Mouse (Mus musculus) hindbrain, embryonic 12.5 days (tissue): ENCODE measurements around the gene Tmem43. TPM values are rescaled to one million over a fixed set of nuclear protein-coding genes. Genes with fewer than 3 reads are reported as not detected.
"Not testable (repeated sequence)": the region's sequence is repeated elsewhere in the genome, so short reads cannot be mapped to it uniquely, and the experiment has no call there.

Source experiments
- ATAC-seq: fragments of 200-750 bp; cut with Nextera tagmentation; 2 replicates; pipeline ENCODE4 v1.8.0; 2017; ENCODE audit warnings: moderate TSS enrichment; ENCODE audit not compliant: low FRiP score
- H3K27ac ChIP-seq: fragments of 300-500 bp; sonication (generic); 2 replicates; pipeline ENCODE4 v1.5.1; 2016; ENCODE audit warnings: mild to moderate bottlenecking
- H3K27me3 ChIP-seq: fragments of 300-500 bp; sonication (generic); 2 replicates; pipeline ENCODE4 v1.6.1; 2016; ENCODE audit warnings: mild to moderate bottlenecking
- H3K36me3 ChIP-seq: fragments of 300-500 bp; sonication (generic); 2 replicates; pipeline ENCODE4 v1.6.1; 2016; ENCODE audit warnings: mild to moderate bottlenecking
- H3K4me1 ChIP-seq: fragments of 300-500 bp; sonication (generic); 2 replicates; pipeline ENCODE4 v1.6.1; 2016
- H3K4me2 ChIP-seq: fragments of 300-500 bp; sonication (generic); replicated peaks from 2 replicates; pipeline ENCODE4 v1.6.1; 2016; ENCODE audit warnings: mild to moderate bottlenecking
- H3K4me3 ChIP-seq: fragments of 300-500 bp; sonication (generic); 2 replicates; pipeline ENCODE4 v1.5.1; 2016; ENCODE audit warnings: mild to moderate bottlenecking
- H3K9ac ChIP-seq: fragments of 300-500 bp; sonication (generic); 2 replicates; pipeline ENCODE4 v1.6.1; 2016; ENCODE audit warnings: mild to moderate bottlenecking, moderate library complexity
- H3K9me3 ChIP-seq: fragments of 300-500 bp; sonication (generic); replicated peaks from 2 replicates; pipeline ENCODE4 v1.6.1; 2016; ENCODE audit warnings: mild to moderate bottlenecking
- WGBS: fragments of 180-500 bp; shearing (Covaris S2); methylation state at CpG from one replicate; pipeline ENCODE4 v1.1.7; 2016; 5-methylcytosine and 5-hydroxymethylcytosine counted together
- polyA plus RNA-seq: library from polyadenylated mRNA; unstranded; fragments of >200 nt; fragmentation: Nextera tagmentation; extraction: Ambion mirVana; gene quantifications from 2 replicates; pipeline ENCODE4 v1.2.1, GENCODE M21; 2016

Gene Tmem43
- polyA plus RNA-seq, 1 experiment from 2014 or later: 57.7 TPM

DNA sequence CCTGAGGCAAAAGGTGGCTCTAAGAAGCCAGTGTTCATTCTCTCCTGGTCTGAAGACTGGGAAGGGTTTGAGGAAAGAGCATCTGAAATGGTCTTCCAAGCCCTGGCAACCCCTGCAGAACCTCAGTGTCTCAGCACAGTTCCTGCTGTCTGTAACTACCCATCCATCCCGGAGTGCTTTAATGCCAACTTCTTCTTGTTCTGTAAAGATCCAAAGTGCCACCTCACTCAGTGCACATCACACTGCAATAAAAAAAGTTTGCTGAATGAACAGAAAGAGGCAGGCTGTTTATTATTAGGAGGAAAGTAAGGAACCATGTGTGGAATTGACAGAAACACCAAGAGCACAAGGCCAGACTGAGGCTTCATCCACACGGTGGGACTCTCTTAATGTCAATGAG, 2.8 kb upstream of the Tmem43 start:
- no peak for ATAC-seq
- H3K36me3 ChIP-seq: peaks cover 20% of the 10 kb centered on the region
- 93% methylated on average over 2 of the region's 2 CpGs for WGBS

DNA sequence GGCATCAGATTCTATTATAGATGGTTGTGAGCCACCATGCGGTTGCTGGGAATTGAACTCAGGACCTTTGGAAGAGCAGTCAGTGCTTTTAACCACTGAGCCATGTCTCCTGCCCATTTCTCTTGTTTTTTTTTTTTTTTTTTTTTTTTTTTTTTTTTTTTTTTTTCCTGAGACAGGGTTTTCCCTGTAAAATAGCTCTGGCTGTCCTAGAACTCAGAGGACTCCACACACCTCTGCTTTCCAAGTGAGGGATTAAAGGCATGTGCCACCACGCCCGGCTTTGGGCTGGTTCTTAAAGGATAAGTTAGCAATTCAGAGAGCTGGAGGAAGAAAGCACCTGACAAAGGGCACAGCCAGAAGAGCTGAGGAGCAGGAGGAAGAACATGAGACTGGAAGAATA, 2.1 kb upstream of the Tmem43 start:
- Histone ChIP-seq H3K36me3 (peaks cover 13% of the 10 kb centered on the region), H3K4me1 (peaks cover 27% of the 10 kb centered on the region)
- H3K9ac ChIP-seq, H3K9me3 ChIP-seq, ATAC-seq, H3K27ac ChIP-seq, H3K4me2 ChIP-seq, H3K4me3 ChIP-seq, H3K27me3 ChIP-seq: not testable (repeated sequence)
- 89% methylated on average over 3 of the region's 3 CpGs for WGBS

More for the DNA sequence above, 2.8 kb upstream of the Tmem43 start:
- Histone ChIP-seq H3K9ac (no peak overlapping the region), H3K27ac (no peak overlapping the region), H3K4me1 (peaks cover 27% of the 10 kb centered on the region), H3K9me3 (no peaks in the 10 kb centered on the region), H3K27me3 (no peaks in the 10 kb centered on the region), H3K4me2 (no peak overlapping the region), H3K4me3 (no peak overlapping the region)

DNA sequence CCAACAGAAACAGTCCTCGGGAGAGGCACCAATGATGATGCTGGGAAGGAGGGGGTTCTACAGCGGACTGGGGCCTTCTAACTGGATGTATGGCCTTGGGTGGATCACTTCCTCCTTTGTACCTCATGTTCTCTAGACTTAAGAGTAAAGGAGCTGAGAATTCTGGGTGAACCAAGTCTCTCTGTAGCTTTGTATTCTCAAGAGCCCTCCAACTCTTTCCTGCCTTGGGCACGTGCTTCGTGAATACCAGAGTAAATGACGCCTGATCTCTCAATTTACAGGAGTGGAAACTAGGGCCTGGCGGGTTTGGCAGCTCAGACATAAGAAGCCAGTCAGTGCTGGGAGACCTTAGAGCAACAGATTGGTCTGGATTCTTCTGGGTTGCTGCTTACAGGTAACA, 1.2 kb upstream of the Tmem43 start:
- WGBS: 36% methylated on average over 6 of the region's 6 CpGs

DNA sequence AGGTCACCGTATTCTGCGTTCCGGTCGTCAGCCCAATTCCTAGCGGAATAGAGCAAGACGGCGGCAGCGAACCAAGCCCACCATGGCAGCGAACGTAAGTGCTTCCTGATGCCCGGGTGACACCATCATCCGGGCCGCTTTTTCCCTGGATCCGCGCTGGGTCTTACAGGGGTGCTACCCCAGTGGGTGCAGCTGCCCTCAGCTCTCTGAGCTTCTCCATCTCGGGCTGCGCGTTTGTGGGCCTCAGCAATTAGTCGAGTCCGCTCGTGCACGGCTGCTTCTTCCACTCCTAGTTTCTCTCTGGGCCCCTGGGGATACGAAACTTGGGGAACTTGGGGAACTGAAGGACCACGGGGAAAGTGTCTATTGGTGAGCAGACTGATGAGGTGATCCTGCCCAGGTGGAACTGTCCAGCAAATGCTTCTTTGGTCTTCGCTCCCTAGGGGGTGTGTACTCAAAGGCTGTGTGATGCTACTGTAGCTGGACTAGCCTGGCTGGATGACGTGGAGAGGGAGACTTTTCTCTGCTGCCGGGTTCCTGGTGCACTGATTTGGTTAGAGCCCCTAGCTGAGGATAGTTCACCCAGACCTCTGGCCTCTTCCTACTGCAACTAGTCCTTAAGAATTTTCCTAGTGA, 420 bp downstream of the Tmem43 start:
- under 1% methylated on average over 27 of the region's 27 CpGs for WGBS
- peak; percentile 55 for ATAC-seq
- H3K27ac ChIP-seq: peak overlapping the region; percentile 37; the same call in 1 of the 2 replicates

More for the DNA sequence above, 1.2 kb upstream of the Tmem43 start:
- peak overlapping the region; percentile 74 for H3K9ac ChIP-seq
- no peaks in the 10 kb centered on the region for H3K27me3 ChIP-seq
- H3K4me1 ChIP-seq: peaks cover 27% of the 10 kb centered on the region
- H3K4me2 ChIP-seq: peak overlapping the region; percentile 63
- H3K27ac ChIP-seq: no peak overlapping the region
- H3K9me3 ChIP-seq: no peaks in the 10 kb centered on the region
- ATAC-seq: no peak
- H3K36me3 ChIP-seq: peaks cover 6% of the 10 kb centered on the region
- H3K4me3 ChIP-seq: peak overlapping the region; percentile 79

DNA sequence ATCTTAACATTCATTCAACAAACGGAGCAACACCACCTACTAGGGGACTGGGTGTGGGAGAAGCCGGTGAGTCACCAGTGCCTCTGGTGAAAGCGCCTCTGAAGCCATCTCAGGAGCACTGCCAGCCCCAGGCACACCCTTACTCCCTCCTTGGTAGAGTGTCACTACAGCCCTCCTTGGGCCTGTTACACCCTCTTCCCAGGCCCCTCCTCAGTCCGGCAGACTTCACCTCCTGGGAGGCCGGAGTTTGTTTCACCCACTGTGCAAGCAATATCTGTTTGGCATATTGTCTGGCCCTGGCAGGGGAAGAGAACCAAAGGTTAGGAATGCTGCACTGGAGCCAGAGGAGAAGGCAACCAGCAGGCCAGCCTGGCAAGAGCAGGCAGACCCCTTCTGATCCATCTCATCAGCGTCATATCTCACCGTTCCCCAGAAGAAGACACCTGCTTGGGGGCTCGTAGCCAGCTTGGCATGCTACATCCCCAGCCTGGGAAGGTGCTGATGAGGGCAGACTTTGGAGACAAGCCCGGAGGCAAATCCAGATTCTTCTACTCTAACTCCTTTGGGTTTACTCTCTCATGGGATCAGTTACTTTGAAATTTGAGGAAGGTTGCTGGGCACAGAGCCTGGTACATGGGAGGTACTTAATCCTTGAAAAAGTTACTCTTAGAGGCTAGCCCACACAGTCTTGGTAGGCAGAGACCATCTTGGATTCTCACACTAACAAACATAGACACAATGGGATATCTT, 1.1 kb downstream of the Tmem43 start:
- no peaks in the 10 kb centered on the region for H3K9me3 ChIP-seq
- no peak overlapping the region for H3K27ac ChIP-seq
- peak overlapping the region; percentile 79 for H3K4me3 ChIP-seq
- no peaks in the 10 kb centered on the region for H3K27me3 ChIP-seq
- WGBS: 59% methylated on average over 9 of the region's 9 CpGs
- H3K4me2 ChIP-seq: peak overlapping the region; percentile 87
- ATAC-seq: no peak
- H3K36me3 ChIP-seq: peaks cover 25% of the 10 kb centered on the region
- H3K9ac ChIP-seq: peak overlapping the region; percentile 76
- H3K4me1 ChIP-seq: peaks cover 27% of the 10 kb centered on the region

More for the DNA sequence above, 420 bp downstream of the Tmem43 start:
- H3K9me3 ChIP-seq: no peaks in the 10 kb centered on the region
- H3K27me3 ChIP-seq: no peaks in the 10 kb centered on the region
- peak overlapping the region; percentile 79 for H3K4me3 ChIP-seq
- peak overlapping the region; percentile 87 for H3K4me2 ChIP-seq
- peaks cover 18% of the 10 kb centered on the region for H3K36me3 ChIP-seq
- peaks cover 27% of the 10 kb centered on the region for H3K4me1 ChIP-seq
- H3K9ac ChIP-seq: peak overlapping the region; percentile 76

DNA sequence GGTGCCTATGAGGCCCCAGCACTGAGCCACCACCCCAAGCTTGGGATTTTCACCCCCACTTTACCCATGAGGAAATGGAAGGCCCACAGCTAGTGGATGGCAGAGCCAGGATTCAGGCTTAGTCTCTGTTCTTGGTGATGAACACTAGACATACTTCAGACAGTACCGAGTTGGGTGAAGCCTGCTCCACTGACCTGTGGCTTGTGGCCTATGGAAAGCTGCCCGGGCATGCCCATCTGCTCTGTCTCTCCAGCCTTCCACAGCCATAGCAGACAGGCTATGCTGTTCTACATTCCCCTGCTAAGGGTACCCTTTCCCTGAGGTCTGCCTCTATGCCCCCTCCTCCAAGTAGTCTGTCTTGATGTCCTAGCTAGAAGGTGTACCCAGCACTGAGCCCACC, 3.0 kb downstream of the Tmem43 start:
- Histone ChIP-seq H3K27me3 (no peaks in the 10 kb centered on the region), H3K36me3 (peaks cover 45% of the 10 kb centered on the region), H3K4me3 (no peak overlapping the region), H3K4me2 (no peak overlapping the region), H3K9me3 (no peaks in the 10 kb centered on the region), H3K4me1 (peaks cover 27% of the 10 kb centered on the region), H3K27ac (no peak overlapping the region), H3K9ac (no peak overlapping the region)
- ATAC-seq: no peak
- WGBS: 93% methylated on average over 2 of the region's 2 CpGs

DNA sequence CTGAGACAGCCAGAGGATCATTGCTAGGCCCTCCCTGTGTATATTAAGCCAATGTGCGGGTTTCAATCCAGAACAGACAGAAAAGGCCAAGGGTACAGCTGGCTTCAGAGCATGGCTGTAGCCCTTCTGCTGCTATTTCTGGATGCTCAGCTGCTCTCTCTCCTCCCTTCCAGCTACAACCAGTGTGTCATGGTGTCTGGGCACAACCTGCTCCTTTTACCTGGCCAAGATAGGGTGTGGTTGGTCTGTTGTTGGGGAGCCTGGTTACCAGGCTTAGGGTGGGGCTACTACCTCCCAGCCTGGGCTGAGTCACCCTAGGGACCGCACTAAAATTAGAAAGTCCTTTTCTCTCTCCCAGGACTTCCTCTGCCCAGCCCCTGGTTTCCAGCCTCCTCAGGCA, 9.9 kb downstream of the Tmem43 start:
- WGBS: 92% methylated on average over 2 of the region's 2 CpGs
- no peaks in the 10 kb centered on the region for H3K4me1 ChIP-seq
- no peak overlapping the region for H3K27ac ChIP-seq
- ATAC-seq: no peak
- peaks cover 98% of the 10 kb centered on the region for H3K36me3 ChIP-seq
- no peak overlapping the region for H3K9ac ChIP-seq
- H3K4me3 ChIP-seq: no peak overlapping the region
- no peaks in the 10 kb centered on the region for H3K9me3 ChIP-seq
- H3K27me3 ChIP-seq: no peaks in the 10 kb centered on the region
- no peak overlapping the region for H3K4me2 ChIP-seq

DNA sequence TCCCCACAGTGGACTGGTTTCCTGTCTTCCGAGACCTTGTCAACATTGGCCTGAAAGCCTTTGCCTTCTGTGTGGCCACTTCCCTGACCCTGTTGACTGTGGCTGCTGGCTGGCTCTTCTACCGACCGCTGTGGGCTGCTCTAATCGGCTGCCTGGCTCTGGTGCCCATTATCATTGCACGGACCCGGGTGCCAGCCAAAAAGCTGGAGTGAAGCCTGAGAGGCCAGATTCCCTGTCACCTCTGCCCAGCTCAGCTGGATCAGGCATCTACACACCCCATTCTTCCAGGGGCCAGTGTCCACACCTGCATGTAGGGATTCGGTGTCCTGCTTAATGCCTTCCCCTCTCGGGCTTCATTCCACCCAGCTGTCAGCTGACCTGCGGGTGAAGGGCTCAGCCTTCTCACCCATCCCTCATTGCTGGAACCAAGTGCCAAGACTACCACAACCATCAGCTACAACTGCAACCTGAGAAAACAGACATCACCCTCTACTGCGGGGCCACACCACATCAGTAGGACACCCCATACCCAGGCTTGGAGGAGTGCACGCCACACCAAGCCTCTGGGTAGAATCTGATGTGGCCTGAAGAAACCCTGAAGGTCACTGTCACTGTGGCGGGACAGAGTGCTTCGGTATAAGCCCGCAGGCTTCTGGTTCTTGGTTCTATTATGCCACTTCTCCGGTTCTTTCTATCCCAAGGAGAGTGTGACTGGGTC, 13.4 kb downstream of the Tmem43 start:
- 92% methylated on average over 15 of the region's 15 CpGs for WGBS
- no peaks in the 10 kb centered on the region for H3K27me3 ChIP-seq
- no peaks in the 10 kb centered on the region for H3K4me1 ChIP-seq
- H3K4me3 ChIP-seq: no peak overlapping the region
- no peak for ATAC-seq
- H3K36me3 ChIP-seq: peaks cover 96% of the 10 kb centered on the region
- H3K9ac ChIP-seq: no peak overlapping the region
- H3K9me3 ChIP-seq: no peaks in the 10 kb centered on the region
- no peak overlapping the region for H3K4me2 ChIP-seq
- no peak overlapping the region for H3K27ac ChIP-seq

DNA sequence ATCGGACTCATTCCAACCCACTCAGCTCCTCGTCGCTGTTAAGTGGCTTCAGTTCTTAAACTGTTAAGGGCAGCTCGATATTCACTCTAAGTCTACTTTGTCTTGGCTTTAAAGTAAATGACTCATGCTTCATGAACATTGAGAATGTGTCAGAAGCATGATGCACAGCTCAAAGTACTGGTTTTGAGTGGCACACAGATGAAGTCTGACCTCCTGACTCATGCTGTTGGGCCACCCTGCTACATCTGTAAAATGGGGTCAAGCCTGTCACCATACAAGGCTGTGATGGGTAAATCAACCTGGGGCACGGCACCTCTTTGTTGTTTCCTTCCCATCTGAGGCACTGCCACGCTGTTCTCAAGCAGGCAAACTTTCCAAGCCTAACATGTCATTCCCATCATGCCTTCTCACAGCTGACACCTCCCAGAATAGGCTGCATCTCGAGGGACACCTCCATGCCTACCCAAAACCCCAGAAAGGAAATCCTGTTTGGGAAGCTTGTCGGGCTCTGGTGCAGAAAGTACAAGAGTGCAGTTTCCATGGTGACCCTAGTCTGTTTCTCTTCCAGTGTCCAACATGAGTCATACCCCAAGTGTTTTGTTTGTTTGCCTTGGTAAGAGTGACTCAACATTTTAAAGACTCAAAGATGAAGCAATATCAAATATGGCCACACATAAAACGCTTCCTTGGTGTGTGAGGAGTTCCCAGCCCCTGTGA, 15.2 kb downstream of the Tmem43 start:
- H3K9ac ChIP-seq: no peak overlapping the region
- no peak for ATAC-seq
- H3K27me3 ChIP-seq: no peaks in the 10 kb centered on the region
- no peak overlapping the region for H3K27ac ChIP-seq
- no peak overlapping the region for H3K4me3 ChIP-seq
- H3K9me3 ChIP-seq: no peaks in the 10 kb centered on the region
- no peak overlapping the region for H3K4me2 ChIP-seq
- peaks cover 93% of the 10 kb centered on the region for H3K36me3 ChIP-seq
- WGBS: 87% methylated on average over 9 of the region's 9 CpGs
- H3K4me1 ChIP-seq: no peaks in the 10 kb centered on the region

DNA sequence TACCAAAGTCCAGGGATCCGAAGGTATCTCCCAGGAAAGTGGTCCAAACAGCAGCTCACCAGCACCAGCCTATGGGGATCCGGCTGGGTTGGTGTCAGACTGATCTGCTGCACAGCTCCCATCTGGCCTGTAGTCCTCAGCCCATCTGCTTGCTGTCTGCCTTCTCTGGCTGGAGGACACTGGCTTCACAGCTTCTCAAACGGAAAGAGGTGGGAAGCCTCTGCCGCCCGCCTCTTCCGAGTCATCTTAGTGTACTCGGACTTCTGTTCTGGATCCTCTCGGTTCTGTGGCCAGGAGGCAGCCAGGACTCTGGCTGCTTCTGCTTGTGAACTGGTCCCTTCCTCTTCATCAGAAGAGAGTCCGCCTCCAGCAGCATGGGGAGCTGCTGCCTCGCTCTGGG, 16.4 kb downstream of the Tmem43 start:
- no peak overlapping the region for H3K4me3 ChIP-seq
- H3K27me3 ChIP-seq: no peaks in the 10 kb centered on the region
- no peak for ATAC-seq
- 87% methylated on average over 10 of the region's 10 CpGs for WGBS
- no peak overlapping the region for H3K9ac ChIP-seq
- H3K36me3 ChIP-seq: peaks cover 90% of the 10 kb centered on the region
- H3K4me2 ChIP-seq: no peak overlapping the region
- no peaks in the 10 kb centered on the region for H3K4me1 ChIP-seq
- H3K9me3 ChIP-seq: no peaks in the 10 kb centered on the region
- H3K27ac ChIP-seq: no peak overlapping the region

DNA sequence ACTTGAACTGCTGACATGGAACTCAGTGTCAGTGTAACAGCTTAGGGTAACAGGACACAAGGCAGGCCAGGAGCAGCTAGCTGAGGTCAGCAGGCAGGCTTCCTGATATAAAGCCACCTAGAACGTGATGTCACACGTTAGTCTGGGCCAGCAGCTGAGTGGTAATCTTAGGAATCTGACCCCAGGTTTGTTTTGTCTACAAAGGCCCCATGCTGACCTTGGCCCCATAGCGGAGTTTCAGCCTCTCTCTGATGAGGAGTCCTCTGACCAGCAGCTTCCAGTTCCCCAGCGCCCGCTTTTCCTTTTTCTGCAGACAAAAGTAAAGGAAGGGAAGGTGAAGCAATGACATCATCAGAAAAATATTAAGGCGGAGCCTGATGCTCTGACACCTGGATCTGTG, 17.5 kb downstream of the Tmem43 start:
- no peak overlapping the region for H3K27ac ChIP-seq
- no peak overlapping the region for H3K4me3 ChIP-seq
- H3K4me2 ChIP-seq: no peak overlapping the region
- 65% methylated on average over 6 of the region's 6 CpGs for WGBS
- no peak for ATAC-seq
- H3K36me3 ChIP-seq: peaks cover 90% of the 10 kb centered on the region
- H3K4me1 ChIP-seq: no peaks in the 10 kb centered on the region
- H3K9me3 ChIP-seq: no peaks in the 10 kb centered on the region
- no peak overlapping the region for H3K9ac ChIP-seq
- no peaks in the 10 kb centered on the region for H3K27me3 ChIP-seq

DNA sequence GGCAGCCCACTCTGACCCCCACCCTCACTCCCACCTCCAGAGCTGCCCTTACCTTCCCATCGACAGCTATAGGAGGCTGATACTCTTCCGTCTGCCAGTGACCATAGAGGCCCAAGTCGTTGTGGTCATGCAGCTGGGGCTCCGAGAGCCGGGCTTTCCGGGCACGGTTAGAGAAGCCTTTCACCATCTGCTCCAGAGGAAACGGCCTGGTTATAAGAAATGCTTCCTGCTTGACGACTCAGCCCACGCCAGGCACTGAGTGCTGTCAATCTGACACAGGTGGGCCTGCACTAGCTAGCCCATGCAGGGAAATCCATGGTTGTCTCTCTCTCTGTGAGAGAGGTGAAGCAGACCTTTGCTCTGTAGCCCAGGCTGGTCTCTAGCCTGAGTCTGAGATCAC, 19.6 kb downstream of the Tmem43 start:
- no peak for ATAC-seq
- Histone ChIP-seq H3K36me3 (peaks cover 89% of the 10 kb centered on the region), H3K4me1 (no peaks in the 10 kb centered on the region), H3K9me3 (no peaks in the 10 kb centered on the region), H3K9ac (no peak overlapping the region), H3K27ac (no peak overlapping the region), H3K4me2 (no peak overlapping the region), H3K27me3 (no peaks in the 10 kb centered on the region), H3K4me3 (no peak overlapping the region)
- WGBS: 90% methylated on average over 10 of the region's 10 CpGs
